Mouse (Mus musculus) liver, embryonic 16.5 days (tissue): ENCODE measurements around the gene Hsf2bp. TPM values are rescaled to one million over a fixed set of nuclear protein-coding genes. Genes with fewer than 3 reads are reported as not detected.

ENCODE experiments used
- ATAC-seq: fragments of 200-750 bp; cut with Nextera tagmentation; 2 replicates; pipeline ENCODE4 v1.8.0; 2017; ENCODE audit warnings: low read depth, mild to moderate bottlenecking, moderate number of reproducible peaks, moderate library complexity
- H3K27ac ChIP-seq: fragments of 300-500 bp; sonication (generic); 2 replicates; pipeline ENCODE4 v1.5.1; 2014; ENCODE audit warnings: mild to moderate bottlenecking, low read length
- H3K27me3 ChIP-seq: fragments of 300-500 bp; sonication (generic); 2 replicates; pipeline ENCODE4 v1.6.1; 2014; ENCODE audit warnings: low read depth, low read length, mixed read lengths; ENCODE audit not compliant: control insufficient read depth, insufficient read depth
- H3K36me3 ChIP-seq: fragments of 300-500 bp; sonication (generic); 2 replicates; pipeline ENCODE4 v1.6.1; 2014; ENCODE audit warnings: mild to moderate bottlenecking; ENCODE audit not compliant: control insufficient read depth, insufficient read depth
- H3K4me1 ChIP-seq: fragments of 300-500 bp; sonication (generic); 2 replicates; pipeline ENCODE4 v1.6.1; 2014; ENCODE audit warnings: low read depth, low read length, mixed read lengths; ENCODE audit not compliant: control insufficient read depth
- H3K4me2 ChIP-seq: fragments of 300-500 bp; sonication (generic); 2 replicates; pipeline ENCODE4 v1.6.1; 2014; ENCODE audit warnings: low read depth, low read length, mixed read lengths
- H3K4me3 ChIP-seq: fragments of 300-500 bp; sonication (generic); 2 replicates; pipeline ENCODE4 v1.5.1; 2014; ENCODE audit warnings: low read depth, mild to moderate bottlenecking, low read length
- H3K9ac ChIP-seq: fragments of 300-500 bp; sonication (generic); 2 replicates; pipeline ENCODE4 v1.6.1; 2014; ENCODE audit warnings: low read depth, low read length
- H3K9me3 ChIP-seq: fragments of 300-500 bp; sonication (generic); replicated peaks from 2 replicates; pipeline ENCODE4 v1.6.1; 2016; ENCODE audit warnings: low read length; ENCODE audit not compliant: control insufficient read depth
- WGBS: fragments of 180-500 bp; shearing (Covaris S2); extraction: QIAGEN DNeasy Blood & Tissue Kit; methylation state at CpG from one replicate; pipeline ENCODE4 v1.1.7; 2014; ENCODE audit not compliant: insufficient replicate concordance; 5-methylcytosine and 5-hydroxymethylcytosine counted together
- polyA plus RNA-seq: library from polyadenylated mRNA; unstranded; fragments of >200 nt; fragmentation: Nextera tagmentation; extraction: Ambion mirVana; gene quantifications from 2 replicates; pipeline ENCODE4 v1.2.1, GENCODE M21; 2015

The Hsf2bp gene
- polyA plus RNA-seq, 1 experiment from 2014 or later = 0.14 TPM

- no peaks in the 10 kb centered on the region for H3K4me1 ChIP-seq
- H3K9me3 ChIP-seq = no peaks in the 10 kb centered on the region
- H3K27me3 ChIP-seq = no peaks in the 10 kb centered on the region
- H3K4me3 ChIP-seq = no peak overlapping the region
- ATAC-seq = no peak
- no peaks in the 10 kb centered on the region for H3K36me3 ChIP-seq
- H3K27ac ChIP-seq = peak overlapping the region; percentile 73
- WGBS = 59% methylated on average over 1 of the region's 1 CpGs
- H3K9ac ChIP-seq = no peak overlapping the region
- no peak overlapping the region for H3K4me2 ChIP-seq
Observed at GRCm38 (mm10) chr17:31966566-31966965, 69.6 kb downstream of the Hsf2bp start.

- Histone ChIP-seq H3K27ac (peak overlapping the region; percentile 73), H3K9ac (no peak overlapping the region), H3K27me3 (no peaks in the 10 kb centered on the region), H3K4me3 (no peak overlapping the region), H3K36me3 (no peaks in the 10 kb centered on the region), H3K4me2 (no peak overlapping the region), H3K4me1 (no peaks in the 10 kb centered on the region), H3K9me3 (no peaks in the 10 kb centered on the region)
- ATAC-seq = peak; percentile 90
- WGBS = 29% methylated on average over 2 of the region's 2 CpGs
Observed at GRCm38 (mm10) chr17:31965623-31966022, 70.5 kb downstream of the Hsf2bp start.

GRCm38 (mm10) chr17:31962930-31963329 lies 73.2 kb downstream of the Hsf2bp start:
- Histone ChIP-seq H3K9me3 (no peaks in the 10 kb centered on the region), H3K4me1 (no peaks in the 10 kb centered on the region), H3K27me3 (no peaks in the 10 kb centered on the region), H3K9ac (no peak overlapping the region), H3K27ac (no peak overlapping the region), H3K4me3 (no peak overlapping the region), H3K36me3 (no peaks in the 10 kb centered on the region), H3K4me2 (no peak overlapping the region)
- 78% methylated on average over 4 of the region's 4 CpGs for WGBS
- ATAC-seq = no peak

GRCm38 (mm10) chr17:31962281-31962680 lies 73.9 kb downstream of the Hsf2bp start:
- no peak for ATAC-seq
- 64% methylated on average over 5 of the region's 5 CpGs for WGBS

GRCm38 (mm10) chr17:31954551-31955140 lies 81.5 kb downstream of the Hsf2bp start:
- ATAC-seq = no peak
- 66% methylated on average over 9 of the region's 9 CpGs for WGBS
- no peak overlapping the region for H3K9ac ChIP-seq
- H3K9me3 ChIP-seq = no peaks in the 10 kb centered on the region
- no peaks in the 10 kb centered on the region for H3K36me3 ChIP-seq
- no peak overlapping the region for H3K4me3 ChIP-seq
- H3K4me2 ChIP-seq = no peak overlapping the region
- no peaks in the 10 kb centered on the region for H3K27me3 ChIP-seq
- no peaks in the 10 kb centered on the region for H3K4me1 ChIP-seq
- H3K27ac ChIP-seq = no peak overlapping the region

More at GRCm38 (mm10) chr17:31962281-31962680, 73.9 kb downstream of the Hsf2bp start:
- Histone ChIP-seq H3K9me3 (no peaks in the 10 kb centered on the region), H3K9ac (no peak overlapping the region), H3K4me1 (no peaks in the 10 kb centered on the region), H3K36me3 (no peaks in the 10 kb centered on the region), H3K4me3 (no peak overlapping the region), H3K4me2 (no peak overlapping the region), H3K27me3 (no peaks in the 10 kb centered on the region), H3K27ac (no peak overlapping the region)

GRCm38 (mm10) chr17:31949076-31949475 lies 87.1 kb downstream of the Hsf2bp start:
- no peak for ATAC-seq
- 83% methylated on average over 1 of the region's 1 CpGs for WGBS

GRCm38 (mm10) chr17:31946436-31946835 lies 89.7 kb downstream of the Hsf2bp start:
- Histone ChIP-seq H3K36me3 (no peaks in the 10 kb centered on the region), H3K9me3 (no peaks in the 10 kb centered on the region), H3K9ac (no peak overlapping the region), H3K27me3 (no peaks in the 10 kb centered on the region), H3K27ac (no peak overlapping the region), H3K4me2 (no peak overlapping the region), H3K4me1 (no peaks in the 10 kb centered on the region), H3K4me3 (no peak overlapping the region)
- ATAC-seq = no peak
- 78% methylated on average over 9 of the region's 9 CpGs for WGBS

More at GRCm38 (mm10) chr17:31949076-31949475, 87.1 kb downstream of the Hsf2bp start:
- H3K9ac ChIP-seq = no peak overlapping the region
- no peak overlapping the region for H3K4me3 ChIP-seq
- H3K4me1 ChIP-seq = no peaks in the 10 kb centered on the region
- no peak overlapping the region for H3K27ac ChIP-seq
- H3K36me3 ChIP-seq = no peaks in the 10 kb centered on the region
- H3K9me3 ChIP-seq = no peaks in the 10 kb centered on the region
- no peaks in the 10 kb centered on the region for H3K27me3 ChIP-seq
- H3K4me2 ChIP-seq = no peak overlapping the region

- Histone ChIP-seq H3K9me3 (no peaks in the 10 kb centered on the region), H3K9ac (no peak overlapping the region), H3K4me1 (peaks cover 3% of the 10 kb centered on the region), H3K27ac (no peak overlapping the region), H3K36me3 (no peaks in the 10 kb centered on the region), H3K27me3 (no peaks in the 10 kb centered on the region), H3K4me3 (no peak overlapping the region), H3K4me2 (no peak overlapping the region)
- 64% methylated on average over 10 of the region's 10 CpGs for WGBS
- ATAC-seq = no peak
Observed at GRCm38 (mm10) chr17:31943881-31944539, 92.1 kb downstream of the Hsf2bp start.

GRCm38 (mm10) chr17:31941616-31942015 lies 94.5 kb downstream of the Hsf2bp start:
- H3K4me1 ChIP-seq = peaks cover 13% of the 10 kb centered on the region
- no peaks in the 10 kb centered on the region for H3K27me3 ChIP-seq
- no peak overlapping the region for H3K4me2 ChIP-seq
- no peak for ATAC-seq
- H3K27ac ChIP-seq = no peak overlapping the region
- H3K36me3 ChIP-seq = no peaks in the 10 kb centered on the region
- H3K9ac ChIP-seq = no peak overlapping the region
- no peak overlapping the region for H3K4me3 ChIP-seq
- H3K9me3 ChIP-seq = no peaks in the 10 kb centered on the region
- WGBS = 40% methylated on average over 4 of the region's 4 CpGs
